Mouse (Mus musculus) bone marrow, adult 2 months (tissue): ENCODE data around the gene Snta1.

Experiments used
- CTCF ChIP-seq: fragments of 200-500 bp; IDR thresholded peaks from 2 replicates; pipeline ENCODE4 v1.5.1; 2011; ENCODE audit warnings: low read length, control low read depth; ENCODE audit not compliant: control insufficient read depth, insufficient read depth
- POLR2A ChIP-seq: fragments of 200-500 bp; IDR thresholded peaks from 2 replicates; pipeline ENCODE4 v1.6.1; 2011; ENCODE audit warnings: low read depth, mild to moderate bottlenecking, control low read depth, low read length, borderline replicate concordance; ENCODE audit not compliant: control insufficient read depth

- TF ChIP-seq POLR2A (no peak), CTCF (no peak)
Measured at GRCm38 (mm10) chr2:154426188-154426904, 18.4 kb upstream of the Snta1 start.
